Mouse (Mus musculus): Measurements from ENCODE around the gene Cpeb2.

The Cpeb2 gene

DNA sequence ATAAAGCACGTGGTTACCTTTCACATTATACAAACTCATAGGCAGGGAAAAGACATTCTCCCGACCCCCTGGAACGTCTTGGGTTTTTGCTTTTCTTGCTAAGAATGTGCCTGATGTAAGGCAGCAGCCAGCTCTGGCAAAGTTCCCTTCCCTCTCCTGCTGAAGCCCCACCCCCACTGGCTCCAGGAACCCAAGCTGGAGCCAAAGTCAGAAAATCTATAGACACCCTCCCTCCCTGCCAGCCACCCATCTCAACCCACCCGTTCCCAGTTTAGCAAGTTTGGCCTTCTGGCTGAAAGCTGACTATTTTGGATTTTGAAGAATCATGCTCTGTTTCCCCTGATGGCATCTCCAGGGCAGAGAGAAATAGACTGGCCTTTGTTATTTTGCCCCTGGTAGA is 95.6 kb downstream of the Cpeb2 start:
- DNase-seq = no peak

DNA sequence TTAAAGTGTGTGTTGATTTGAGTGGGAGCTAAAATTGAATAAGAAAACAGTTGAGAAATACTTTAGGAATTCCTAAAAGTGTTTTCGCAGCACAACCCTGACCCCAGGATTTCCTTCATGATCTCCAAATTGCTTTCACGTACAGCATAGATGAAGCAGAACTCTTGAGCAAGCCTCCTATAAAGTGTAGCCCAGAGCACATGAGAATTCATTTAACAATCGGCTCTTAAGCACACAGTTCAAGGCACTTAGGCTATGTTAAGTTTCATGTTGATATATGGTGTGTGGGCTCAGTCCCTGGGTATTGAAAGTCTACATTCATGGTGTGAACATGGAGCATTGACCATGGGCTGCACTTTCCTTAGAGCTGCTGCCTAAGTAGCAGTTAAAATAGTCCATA is 97.3 kb downstream of the Cpeb2 start:
- no peak for DNase-seq

DNA sequence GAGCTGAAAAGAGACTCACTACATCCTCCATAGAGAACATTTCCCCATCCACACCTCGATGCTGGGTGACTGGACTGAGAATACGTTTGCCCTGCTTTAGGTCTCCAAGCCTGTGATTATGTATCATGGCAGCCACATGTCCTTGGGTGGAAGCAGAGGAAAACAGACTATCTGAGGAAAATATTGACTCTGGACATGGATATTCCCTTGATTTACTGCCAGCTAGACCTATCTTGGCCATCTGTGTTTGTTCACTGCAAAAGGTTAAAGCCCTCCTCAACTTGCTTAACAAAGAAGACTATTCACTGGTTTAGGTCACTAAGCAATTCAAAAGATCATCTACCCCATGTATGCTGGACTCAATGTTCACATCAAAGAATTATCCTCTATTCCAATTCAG is 101.5 kb downstream of the Cpeb2 start:
- no peak for DNase-seq

DNA sequence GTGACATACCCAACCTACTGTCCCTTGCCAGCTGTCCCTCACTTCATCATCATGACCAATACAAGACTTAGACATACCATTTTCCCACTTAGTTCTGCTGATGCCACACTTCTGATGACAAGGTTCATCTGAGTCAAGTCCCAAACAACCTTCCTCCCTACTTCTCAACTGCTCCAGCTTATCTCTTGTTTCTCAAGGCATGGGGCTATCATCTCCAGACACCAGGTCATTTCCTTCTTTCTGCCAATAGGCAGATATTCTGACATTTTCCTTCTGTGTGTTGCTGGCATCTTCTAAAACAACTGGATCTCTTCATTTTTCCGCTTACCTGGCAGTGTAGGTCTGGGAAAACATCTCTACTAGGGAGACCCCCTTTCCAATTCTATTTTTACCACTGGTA is 104.2 kb downstream of the Cpeb2 start:
- DNase-seq = no peak

DNA sequence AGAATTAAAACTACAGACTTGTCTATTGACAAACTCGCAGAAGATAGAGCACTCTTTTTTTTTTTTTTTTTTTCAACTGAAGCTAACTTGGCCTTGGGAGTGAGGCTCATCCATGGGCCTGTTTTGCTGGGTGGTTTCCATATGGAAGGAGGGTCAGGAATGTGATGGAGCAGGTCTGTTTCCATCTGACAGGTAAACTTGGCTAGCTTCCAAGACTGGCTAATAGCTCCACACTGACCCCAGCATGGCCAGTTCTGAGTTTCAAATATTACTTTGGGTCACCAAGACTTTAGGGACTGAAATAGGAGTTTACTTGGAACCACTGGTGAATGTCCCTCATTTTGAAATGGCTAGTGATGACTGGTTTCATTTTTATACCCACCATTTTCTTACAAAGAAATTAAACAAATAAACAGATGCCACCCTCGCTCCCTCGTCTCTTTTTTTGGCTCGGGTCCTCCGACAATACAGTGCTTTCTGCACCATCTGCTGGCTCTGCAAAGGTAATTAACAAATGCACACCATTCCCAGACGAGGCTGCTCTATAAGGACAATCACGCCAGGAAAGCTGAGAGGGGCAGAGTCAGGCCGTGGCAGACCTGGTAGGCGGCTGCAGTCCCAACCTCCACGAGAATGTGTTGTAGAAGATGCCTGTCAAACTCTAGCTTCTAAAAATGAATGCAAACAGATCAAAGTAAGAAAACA is 106.0 kb downstream of the Cpeb2 start:
- DNase-seq = no peak

All from spleen, adult 18-20 months (tissue).